Mouse (Mus musculus) left cerebral cortex, adult 18-20 months (tissue): ENCODE measurements at regions not wholly inside any gene's neighbourhood (a gene's known extent, or its start where the extent isn't known, plus 50 kb on each side); places are given as distances from the start of the nearest gene placed in this dataset.

ENCODE experiments used
- DNase-seq, 2 experiments: peaks; one replicate each; pipeline ENCODE4 v3.0.0; 2021 to 2022; ENCODE audit warnings: low spot score in 2 of 2, mixed read lengths in 1 of 2

DNA sequence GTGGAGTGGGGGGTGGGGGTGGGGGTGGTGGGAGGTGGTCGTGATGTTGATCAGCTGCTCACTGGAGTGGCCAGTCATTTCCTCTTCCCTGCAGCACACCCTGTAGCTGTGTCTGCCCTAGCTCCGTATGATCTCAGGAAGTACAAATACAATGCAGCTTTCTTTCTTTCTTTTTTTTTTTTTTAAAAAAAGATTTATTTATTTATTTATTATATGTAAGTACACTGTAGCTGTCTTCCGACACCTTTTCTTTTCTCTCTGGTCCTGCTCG lies 87.2 kb upstream of the Tex13c2 start:
- DNase-seq, result no peak

DNA sequence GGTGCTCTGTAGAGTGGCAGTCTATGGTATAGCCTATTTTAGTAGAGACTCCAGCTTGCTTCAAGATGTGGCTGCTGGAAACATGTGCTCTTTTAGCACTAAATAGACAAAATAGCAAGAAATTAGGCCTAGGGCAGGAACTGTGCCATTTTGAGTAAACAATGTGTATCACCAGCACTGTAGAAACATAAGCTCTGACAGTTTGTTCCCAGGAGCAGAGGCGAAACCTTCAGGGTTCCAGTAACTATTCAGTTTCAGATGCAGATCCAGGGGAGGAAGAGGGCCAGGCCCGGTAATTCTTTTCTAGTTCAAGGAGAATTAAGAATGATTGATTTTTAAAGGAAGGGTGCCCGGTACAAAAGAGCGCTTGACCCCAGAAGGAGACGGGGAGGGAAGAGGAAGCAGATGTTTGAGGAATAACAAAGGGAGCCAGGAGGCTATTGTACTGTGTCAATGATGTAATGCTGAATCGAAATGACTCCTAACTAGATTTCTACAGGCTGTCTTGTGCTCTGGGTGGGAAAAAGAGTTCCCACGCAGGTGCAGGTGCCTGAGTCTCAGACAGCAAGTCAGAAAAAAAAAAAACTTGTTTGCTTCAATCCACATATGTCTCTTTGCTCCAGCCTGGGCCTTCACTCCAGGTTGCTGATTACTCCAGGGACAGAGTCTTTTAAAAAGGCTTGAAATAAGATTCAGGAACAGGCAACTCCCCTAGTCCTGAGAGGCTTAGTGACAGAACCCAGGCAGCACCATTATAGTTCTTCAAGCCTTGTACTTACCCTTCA lies 57.4 kb upstream of the Tex13c2 start:
- DNase-seq, result no peak
